Mouse (Mus musculus): ENCODE measurements around the gene Ces1c. TPM values are rescaled to one million over a fixed set of nuclear protein-coding genes. Genes with fewer than 3 reads are reported as not detected.

Ces1c gene
- polyA plus RNA-seq (2014; fragmentation: Nextera tagmentation; extraction: Ambion mirVana) = not detected in 2 replicates

- Histone ChIP-seq H3K4me1 (ENCODE audit: insufficient read depth) (no peaks in the 10 kb centered on the region), H3K9ac (no peak within 1 kb of the TSS), H3K9me3 (ENCODE audit: low read depth, low read length) (no peaks in the 10 kb centered on the region), H3K36me3 (ENCODE audit: insufficient read depth) (no peaks in the 10 kb centered on the region), H3K27ac (ENCODE audit: low read depth) (no peak within 1 kb of the TSS), H3K4me3 (ENCODE audit: low read depth, low read length) (no peak within 1 kb of the TSS), H3K4me2 (no peak within 1 kb of the TSS), H3K27me3 (ENCODE audit: insufficient read depth, low read length) (no peaks in the 10 kb centered on the region)
- DNase-seq (no peak), ATAC-seq (ENCODE audit: insufficient read depth) (no peak)
- WGBS = 67% methylated on average over 3 of the region's 3 CpGs
- no peak for TF ChIP-seq CTCF (IDR thresholded peaks at IDR 0.05; ENCODE audit: low read depth)
These were observed at the start of gene Ces1c for GRCm38 (mm10) chr8:93131233-93131980. Ces1c (minus strand) TSS chr8:93131283.

GRCm38 (mm10) chr8:93180581-93181129 is 49.6 kb upstream of the Ces1c start:
- Histone ChIP-seq H3K27me3 (ENCODE audit: insufficient read depth, low read length) (no peaks in the 10 kb centered on the region), H3K4me2 (no peak overlapping the region), H3K27ac (ENCODE audit: low read depth) (no peak overlapping the region), H3K9ac (no peak overlapping the region), H3K4me1 (ENCODE audit: insufficient read depth) (no peaks in the 10 kb centered on the region), H3K36me3 (ENCODE audit: insufficient read depth) (no peaks in the 10 kb centered on the region), H3K9me3 (ENCODE audit: low read depth, low read length) (no peaks in the 10 kb centered on the region), H3K4me3 (ENCODE audit: low read depth, low read length) (no peak overlapping the region)
- 27% methylated on average over 4 of the region's 4 CpGs for WGBS
- ATAC-seq (ENCODE audit: insufficient read depth) (peak; percentile 93), DNase-seq (peak; percentile 94)
- no peak for TF ChIP-seq CTCF (IDR thresholded peaks at IDR 0.05; ENCODE audit: low read depth)

- ATAC-seq (ENCODE audit: insufficient read depth) (no peak), DNase-seq (no peak)
- H3K27ac ChIP-seq (ENCODE audit: low read depth) = no peak overlapping the region
- no peak overlapping the region for H3K9ac ChIP-seq
- no peaks in the 10 kb centered on the region for H3K27me3 ChIP-seq (ENCODE audit: insufficient read depth, low read length)
- TF ChIP-seq CTCF (IDR thresholded peaks at IDR 0.05; ENCODE audit: low read depth) = no peak
- 61% methylated on average over 1 of the region's 1 CpGs for WGBS
- no peaks in the 10 kb centered on the region for H3K36me3 ChIP-seq (ENCODE audit: insufficient read depth)
- H3K4me3 ChIP-seq (ENCODE audit: low read depth, low read length) = no peak overlapping the region
- no peaks in the 10 kb centered on the region for H3K4me1 ChIP-seq (ENCODE audit: insufficient read depth)
- H3K9me3 ChIP-seq (ENCODE audit: low read depth, low read length) = no peaks in the 10 kb centered on the region
- H3K4me2 ChIP-seq = no peak overlapping the region
These were observed 45.5 kb upstream of the Ces1c start for GRCm38 (mm10) chr8:93176593-93176992.

- no peaks in the 10 kb centered on the region for H3K9me3 ChIP-seq (ENCODE audit: low read depth, low read length)
- no peaks in the 10 kb centered on the region for H3K4me1 ChIP-seq (ENCODE audit: insufficient read depth)
- no peak for ATAC-seq (ENCODE audit: insufficient read depth)
- H3K9ac ChIP-seq = no peak overlapping the region
- H3K27me3 ChIP-seq (ENCODE audit: insufficient read depth, low read length) = no peaks in the 10 kb centered on the region
- H3K27ac ChIP-seq (ENCODE audit: low read depth) = no peak overlapping the region
- no peaks in the 10 kb centered on the region for H3K36me3 ChIP-seq (ENCODE audit: insufficient read depth)
- 85% methylated on average over 2 of the region's 2 CpGs for WGBS
- no peak overlapping the region for H3K4me3 ChIP-seq (ENCODE audit: low read depth, low read length)
- H3K4me2 ChIP-seq = no peak overlapping the region
- no peak for DNase-seq
- TF ChIP-seq CTCF (IDR thresholded peaks at IDR 0.05; ENCODE audit: low read depth) = no peak
These were observed 43.5 kb upstream of the Ces1c start for GRCm38 (mm10) chr8:93174554-93174953.

- Histone ChIP-seq H3K27ac (ENCODE audit: low read depth) (no peak overlapping the region), H3K27me3 (ENCODE audit: insufficient read depth, low read length) (no peaks in the 10 kb centered on the region), H3K36me3 (ENCODE audit: insufficient read depth) (no peaks in the 10 kb centered on the region), H3K9ac (no peak overlapping the region), H3K4me3 (ENCODE audit: low read depth, low read length) (no peak overlapping the region), H3K9me3 (ENCODE audit: low read depth, low read length) (no peaks in the 10 kb centered on the region), H3K4me2 (no peak overlapping the region), H3K4me1 (ENCODE audit: insufficient read depth) (no peaks in the 10 kb centered on the region)
- no peak for TF ChIP-seq CTCF (IDR thresholded peaks at IDR 0.05; ENCODE audit: low read depth)
- WGBS = 20% methylated on average over 1 of the region's 1 CpGs
- peak; percentile 74 for DNase-seq
- ATAC-seq (ENCODE audit: insufficient read depth) = peak; percentile 87
These were observed 40.9 kb upstream of the Ces1c start for GRCm38 (mm10) chr8:93171846-93172590.

GRCm38 (mm10) chr8:93163363-93163762 is 32.3 kb upstream of the Ces1c start:
- no peaks in the 10 kb centered on the region for H3K9me3 ChIP-seq (ENCODE audit: low read depth, low read length)
- no peak overlapping the region for H3K9ac ChIP-seq
- ATAC-seq (ENCODE audit: insufficient read depth) (no peak), DNase-seq (no peak)
- H3K4me1 ChIP-seq (ENCODE audit: insufficient read depth) = no peaks in the 10 kb centered on the region
- H3K36me3 ChIP-seq (ENCODE audit: insufficient read depth) = no peaks in the 10 kb centered on the region
- no peak overlapping the region for H3K27ac ChIP-seq (ENCODE audit: low read depth)
- no peak overlapping the region for H3K4me3 ChIP-seq (ENCODE audit: low read depth, low read length)
- no peaks in the 10 kb centered on the region for H3K27me3 ChIP-seq (ENCODE audit: insufficient read depth, low read length)
- H3K4me2 ChIP-seq = no peak overlapping the region
- TF ChIP-seq CTCF (IDR thresholded peaks at IDR 0.05; ENCODE audit: low read depth) = no peak
- 86% methylated on average over 1 of the region's 1 CpGs for WGBS

- no peak overlapping the region for H3K4me2 ChIP-seq
- no peak overlapping the region for H3K4me3 ChIP-seq (ENCODE audit: low read depth, low read length)
- TF ChIP-seq CTCF (IDR thresholded peaks at IDR 0.05; ENCODE audit: low read depth) = no peak
- H3K36me3 ChIP-seq (ENCODE audit: insufficient read depth) = no peaks in the 10 kb centered on the region
- ATAC-seq (ENCODE audit: insufficient read depth) (no peak), DNase-seq (no peak)
- H3K9ac ChIP-seq = no peak overlapping the region
- H3K27ac ChIP-seq (ENCODE audit: low read depth) = no peak overlapping the region
- no peaks in the 10 kb centered on the region for H3K4me1 ChIP-seq (ENCODE audit: insufficient read depth)
- no peaks in the 10 kb centered on the region for H3K27me3 ChIP-seq (ENCODE audit: insufficient read depth, low read length)
- H3K9me3 ChIP-seq (ENCODE audit: low read depth, low read length) = no peaks in the 10 kb centered on the region
- 90% methylated on average over 1 of the region's 1 CpGs for WGBS
These were observed 20.3 kb upstream of the Ces1c start for GRCm38 (mm10) chr8:93151401-93151800.

Data from lung, embryonic 14.5 days (tissue).